Mouse (Mus musculus) thymus, postnatal 25 days (tissue): Measurements from ENCODE around the gene Srgap2.
"Not testable (repeated sequence)": the region's sequence is repeated elsewhere in the genome, so short reads cannot be mapped to it uniquely, and the experiment has no call there.

Experiments
- DNase-seq: peaks from one replicate; pipeline ENCODE4 v3.0.0; 2022

Srgap2 gene

GRCm38 (mm10) chr1:131279456-131279776, 247.7 kb downstream of the Srgap2 start, which contains the start of gene Ikbke:
Gene Ikbke (minus strand): TSS chr1:131279606.
- peak; percentile 58 for DNase-seq

GRCm38 (mm10) chr1:131278606-131279455, 248.3 kb downstream of the Srgap2 start:
- DNase-seq = peak; percentile 62

- no peak for DNase-seq
Measured at GRCm38 (mm10) chr1:131276831-131277230, 250.3 kb downstream of the Srgap2 start.

- DNase-seq = no peak
Measured at GRCm38 (mm10) chr1:131275577-131275976, 251.6 kb downstream of the Srgap2 start.

GRCm38 (mm10) chr1:131274725-131275539, 252.2 kb downstream of the Srgap2 start:
- peak; percentile 22 for DNase-seq

GRCm38 (mm10) chr1:131269797-131270578, 257.2 kb downstream of the Srgap2 start:
- DNase-seq = peak; percentile 83

- no peak for DNase-seq
Measured at GRCm38 (mm10) chr1:131268776-131269175, 258.4 kb downstream of the Srgap2 start.

- DNase-seq = no peak
Measured at GRCm38 (mm10) chr1:131263905-131264304, 263.2 kb downstream of the Srgap2 start.

- peak; percentile 69 for DNase-seq
Measured at GRCm38 (mm10) chr1:131260309-131260656, 266.9 kb downstream of the Srgap2 start.

- no peak for DNase-seq
Measured at GRCm38 (mm10) chr1:131259632-131260308, 267.4 kb downstream of the Srgap2 start.

GRCm38 (mm10) chr1:131257288-131257687, 269.9 kb downstream of the Srgap2 start:
- DNase-seq = no peak

- DNase-seq = not testable (repeated sequence)
Measured at GRCm38 (mm10) chr1:131252516-131253250, 274.5 kb downstream of the Srgap2 start.

GRCm38 (mm10) chr1:131246433-131247395, 280.4 kb downstream of the Srgap2 start:
- peak; percentile 39 for DNase-seq

- DNase-seq = peak; percentile 44
Measured at GRCm38 (mm10) chr1:131245926-131246325, 281.2 kb downstream of the Srgap2 start.

GRCm38 (mm10) chr1:131245089-131245856, 281.9 kb downstream of the Srgap2 start, which contains the start of gene Rassf5:
Gene Rassf5 (minus strand): TSS chr1:131245258.
- DNase-seq = peak; percentile 50

- DNase-seq = peak; percentile 12
Measured at GRCm38 (mm10) chr1:131244536-131245088, 282.5 kb downstream of the Srgap2 start.

- DNase-seq = no peak
Measured at GRCm38 (mm10) chr1:131242956-131243355, 284.2 kb downstream of the Srgap2 start.

- no peak for DNase-seq
Measured at GRCm38 (mm10) chr1:131239576-131240193, 287.5 kb downstream of the Srgap2 start.

GRCm38 (mm10) chr1:131238931-131239381, 288.2 kb downstream of the Srgap2 start:
- DNase-seq = no peak
